Mouse (Mus musculus) neural tube, embryonic 13.5 days (tissue): ENCODE measurements around the gene Pet117. TPM values are rescaled to one million over a fixed set of nuclear protein-coding genes. Genes with fewer than 3 reads are reported as not detected.

Source experiments
- ATAC-seq: fragments of 200-750 bp; cut with Nextera tagmentation; 2 replicates; pipeline ENCODE4 v1.8.0; 2017; ENCODE audit warnings: low read depth, mild to moderate bottlenecking, moderate TSS enrichment, moderate library complexity
- H3K27ac ChIP-seq: fragments of 300-500 bp; sonication (generic); replicated peaks from 2 replicates; pipeline ENCODE4 v1.5.1; 2015; ENCODE audit warnings: moderate library complexity, mild to moderate bottlenecking, inconsistent platforms
- H3K27me3 ChIP-seq: fragments of 300-500 bp; sonication (generic); 2 replicates; pipeline ENCODE4 v1.6.1; 2015; ENCODE audit warnings: mild to moderate bottlenecking, inconsistent platforms
- H3K36me3 ChIP-seq: fragments of 300-500 bp; sonication (generic); 2 replicates; pipeline ENCODE4 v1.6.1; 2015; ENCODE audit warnings: mild to moderate bottlenecking, inconsistent platforms
- H3K4me1 ChIP-seq: fragments of 300-500 bp; sonication (generic); replicated peaks from 2 replicates; pipeline ENCODE4 v1.6.1; 2015; ENCODE audit warnings: inconsistent platforms
- H3K4me2 ChIP-seq: fragments of 300-500 bp; sonication (generic); 2 replicates; pipeline ENCODE4 v1.6.1; 2015; ENCODE audit warnings: inconsistent platforms, mild to moderate bottlenecking, moderate library complexity
- H3K4me3 ChIP-seq: fragments of 300-500 bp; sonication (generic); 2 replicates; pipeline ENCODE4 v1.5.1; 2015; ENCODE audit warnings: mild to moderate bottlenecking, inconsistent platforms
- H3K9ac ChIP-seq: fragments of 300-500 bp; sonication (generic); 2 replicates; pipeline ENCODE4 v1.6.1; 2015; ENCODE audit warnings: moderate library complexity, mild to moderate bottlenecking, inconsistent platforms
- H3K9me3 ChIP-seq: fragments of 300-500 bp; sonication (generic); 2 replicates; pipeline ENCODE4 v1.6.1; 2016; ENCODE audit warnings: inconsistent platforms
- WGBS: fragments of 180-500 bp; shearing (Covaris S2); methylation state at CpG from one replicate; pipeline ENCODE4 v1.1.7; 2015; 5-methylcytosine and 5-hydroxymethylcytosine counted together
- polyA plus RNA-seq: library from polyadenylated mRNA; unstranded; fragments of >200 nt; fragmentation: Nextera tagmentation; extraction: Ambion mirVana; gene quantifications from 2 replicates; pipeline ENCODE4 v1.2.1, GENCODE M21; 2015

Pet117 gene
- polyA plus RNA-seq, 1 experiment from 2014 or later, result 2.4 TPM

- 46% methylated on average over 3 of the region's 3 CpGs for WGBS
- no peak overlapping the region for H3K4me3 ChIP-seq
- H3K27me3 ChIP-seq, result no peaks in the 10 kb centered on the region
- ATAC-seq, result no peak
- no peak overlapping the region for H3K27ac ChIP-seq
- no peak overlapping the region for H3K4me2 ChIP-seq
- no peaks in the 10 kb centered on the region for H3K4me1 ChIP-seq
- H3K9me3 ChIP-seq, result no peaks in the 10 kb centered on the region
- H3K36me3 ChIP-seq, result peaks cover 72% of the 10 kb centered on the region
- no peak overlapping the region for H3K9ac ChIP-seq
Observed at GRCm38 (mm10) chr2:144388416-144388815, 19.6 kb downstream of the Pet117 start.

GRCm38 (mm10) chr2:144399531-144399930 is 30.7 kb downstream of the Pet117 start:
- Histone ChIP-seq H3K27ac (no peak overlapping the region), H3K36me3 (peaks cover 88% of the 10 kb centered on the region), H3K27me3 (no peaks in the 10 kb centered on the region), H3K9ac (no peak overlapping the region), H3K4me3 (no peak overlapping the region), H3K4me1 (no peaks in the 10 kb centered on the region), H3K9me3 (no peaks in the 10 kb centered on the region), H3K4me2 (no peak overlapping the region)
- 93% methylated on average over 4 of the region's 4 CpGs for WGBS
- no peak for ATAC-seq

GRCm38 (mm10) chr2:144400659-144401058 is 31.9 kb downstream of the Pet117 start:
- Histone ChIP-seq H3K27me3 (no peaks in the 10 kb centered on the region), H3K9me3 (no peaks in the 10 kb centered on the region), H3K4me3 (no peak overlapping the region), H3K4me1 (no peaks in the 10 kb centered on the region), H3K9ac (no peak overlapping the region), H3K4me2 (no peak overlapping the region), H3K36me3 (peaks cover 87% of the 10 kb centered on the region), H3K27ac (no peak overlapping the region)
- ATAC-seq, result no peak
- WGBS, result 96% methylated on average over 6 of the region's 6 CpGs

DNA sequence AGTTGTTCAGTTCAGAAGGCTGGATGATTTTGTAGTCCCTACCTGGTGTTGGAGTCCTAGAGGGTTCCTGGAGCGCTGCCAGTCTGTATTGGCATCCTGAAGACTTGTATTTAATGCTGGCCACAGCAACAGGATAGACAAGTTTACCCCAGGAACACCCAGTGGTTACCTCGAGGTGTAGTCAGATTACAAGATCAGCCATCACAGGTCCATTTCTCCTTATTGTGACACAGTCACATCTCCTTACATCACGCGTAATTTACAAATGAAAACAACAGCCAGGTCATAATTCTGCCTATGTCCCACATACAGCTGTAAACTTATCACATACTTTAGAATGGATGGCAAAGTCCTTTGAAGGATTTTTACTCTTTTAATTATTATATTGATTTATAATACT is 40.2 kb downstream of the Pet117 start:
- Histone ChIP-seq H3K4me1 (no peaks in the 10 kb centered on the region), H3K27ac (no peak overlapping the region), H3K9ac (no peak overlapping the region), H3K4me2 (no peak overlapping the region), H3K36me3 (peaks cover 60% of the 10 kb centered on the region), H3K9me3 (no peaks in the 10 kb centered on the region), H3K4me3 (no peak overlapping the region), H3K27me3 (no peaks in the 10 kb centered on the region)
- ATAC-seq, result no peak
- 93% methylated on average over 4 of the region's 4 CpGs for WGBS

GRCm38 (mm10) chr2:144410603-144411002 is 41.8 kb downstream of the Pet117 start:
- Histone ChIP-seq H3K27me3 (no peaks in the 10 kb centered on the region), H3K4me2 (no peak overlapping the region), H3K9ac (no peak overlapping the region), H3K4me3 (no peak overlapping the region), H3K27ac (no peak overlapping the region), H3K4me1 (no peaks in the 10 kb centered on the region), H3K36me3 (peaks cover 60% of the 10 kb centered on the region), H3K9me3 (no peaks in the 10 kb centered on the region)
- ATAC-seq, result no peak
- 60% methylated on average over 3 of the region's 3 CpGs for WGBS

DNA sequence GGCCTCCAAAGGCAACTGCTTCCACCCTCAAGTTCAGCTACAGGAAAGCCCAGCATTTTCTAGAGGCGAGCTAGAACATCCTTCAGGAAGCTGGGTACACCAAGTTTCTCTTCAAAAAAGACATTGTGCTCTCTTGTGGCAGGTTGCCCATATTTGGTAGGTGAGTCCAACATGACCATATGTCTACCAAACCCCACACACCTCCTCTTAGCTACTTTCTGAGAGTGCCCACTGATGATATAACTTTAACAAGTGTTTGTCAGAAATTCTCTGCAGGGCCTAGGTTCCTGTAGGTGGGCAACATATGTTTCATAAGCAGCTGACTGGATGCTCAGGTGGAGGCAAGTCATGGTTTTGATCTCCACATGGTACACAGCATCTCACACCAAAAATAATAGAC is 45.9 kb downstream of the Pet117 start:
- peaks cover 7% of the 10 kb centered on the region for H3K4me1 ChIP-seq
- H3K36me3 ChIP-seq, result peaks cover 25% of the 10 kb centered on the region
- no peaks in the 10 kb centered on the region for H3K9me3 ChIP-seq
- no peak overlapping the region for H3K4me2 ChIP-seq
- H3K4me3 ChIP-seq, result no peak overlapping the region
- H3K9ac ChIP-seq, result no peak overlapping the region
- 100% methylated on average over 1 of the region's 1 CpGs for WGBS
- no peak overlapping the region for H3K27ac ChIP-seq
- no peak for ATAC-seq
- H3K27me3 ChIP-seq, result no peaks in the 10 kb centered on the region

DNA sequence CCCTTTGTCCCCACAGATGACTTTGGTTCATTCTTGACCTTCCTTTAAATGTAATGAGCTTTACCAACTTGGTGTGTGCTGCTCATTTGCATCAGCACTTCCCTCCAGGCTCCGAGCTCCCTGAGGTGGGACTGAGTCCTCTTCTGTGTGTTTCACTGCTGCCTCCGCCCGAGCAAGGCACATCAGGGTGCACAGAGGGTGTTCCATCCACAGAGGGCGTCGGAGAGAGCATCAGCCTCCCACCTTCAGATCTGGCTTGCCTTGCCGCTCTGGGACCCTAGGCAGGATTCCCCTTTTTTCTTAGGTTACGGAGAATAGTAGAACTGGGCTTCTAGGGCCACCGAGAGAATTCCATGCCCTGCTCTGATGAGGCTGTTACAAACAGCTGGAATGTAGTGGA is 48.1 kb downstream of the Pet117 start:
- no peak for ATAC-seq
- Histone ChIP-seq H3K9me3 (no peaks in the 10 kb centered on the region), H3K4me3 (no peak overlapping the region), H3K36me3 (0 out of 2 replicates have a peak, but pooled peaks cover 13% of the 10 kb centered on the region), H3K27ac (no peak overlapping the region), H3K9ac (no peak overlapping the region), H3K27me3 (no peaks in the 10 kb centered on the region), H3K4me2 (no peak overlapping the region), H3K4me1 (peaks cover 7% of the 10 kb centered on the region)
- WGBS, result 52% methylated on average over 8 of the region's 8 CpGs

DNA sequence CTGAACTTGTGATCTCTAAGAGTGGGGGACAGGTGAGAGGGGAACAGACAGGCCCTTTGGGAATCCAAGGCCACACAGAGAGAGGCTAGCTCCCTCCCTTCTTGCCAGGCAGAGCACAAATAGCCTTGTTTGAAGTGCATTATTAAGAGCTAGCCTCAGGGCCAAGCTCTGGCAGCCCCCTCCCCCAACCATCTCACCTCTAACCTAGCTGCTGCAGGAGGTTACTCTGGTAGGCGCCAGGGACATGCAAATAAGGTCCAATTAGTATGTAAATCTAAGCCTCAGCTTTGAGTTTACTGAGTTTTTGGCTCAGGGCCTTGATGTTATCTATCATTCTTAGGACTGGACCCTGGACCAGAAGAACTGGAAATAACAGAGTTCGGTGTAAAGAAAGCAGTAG is 49.3 kb downstream of the Pet117 start:
- Histone ChIP-seq H3K9ac (no peak overlapping the region), H3K4me3 (no peak overlapping the region), H3K36me3 (0 out of 2 replicates have a peak, but pooled peaks cover 13% of the 10 kb centered on the region), H3K4me1 (peaks cover 7% of the 10 kb centered on the region), H3K4me2 (no peak overlapping the region), H3K9me3 (no peaks in the 10 kb centered on the region), H3K27ac (no peak overlapping the region), H3K27me3 (no peaks in the 10 kb centered on the region)
- ATAC-seq, result peak; percentile 13; the same call in 1 of the 2 replicates
- WGBS, result 26% methylated on average over 2 of the region's 2 CpGs

DNA sequence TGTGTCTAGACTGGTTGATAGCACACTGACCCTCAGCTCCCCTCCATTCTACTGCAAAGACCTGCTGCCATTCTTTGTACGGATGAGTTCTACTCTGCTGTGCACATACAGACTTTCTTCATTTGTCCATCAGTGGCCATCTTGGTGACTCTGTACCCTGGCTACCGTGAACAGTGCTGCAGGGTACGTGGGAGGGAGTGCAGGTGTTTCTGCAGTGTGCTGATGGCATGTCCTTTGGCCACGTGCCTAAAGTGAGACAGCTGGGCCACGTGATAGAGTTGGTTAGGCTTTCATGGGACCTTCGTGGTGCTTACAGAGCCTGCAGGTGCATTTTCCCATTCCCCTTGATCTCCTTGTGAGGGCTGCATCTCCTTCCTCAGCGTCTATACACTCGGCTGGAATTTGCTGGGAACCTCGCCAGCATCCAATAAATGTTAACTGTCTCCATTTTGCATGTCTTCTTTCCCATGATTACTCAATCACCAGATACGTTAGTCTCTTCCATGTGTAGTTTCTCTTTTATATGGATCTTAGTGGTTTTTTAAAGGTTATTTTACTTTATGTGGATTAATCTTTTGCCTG is 53.4 kb downstream of the Pet117 start:
- 74% methylated on average over 10 of the region's 10 CpGs for WGBS
- Histone ChIP-seq H3K4me2 (no peak overlapping the region), H3K27me3 (no peaks in the 10 kb centered on the region), H3K36me3 (no peaks in the 10 kb centered on the region), H3K27ac (no peak overlapping the region), H3K9me3 (no peaks in the 10 kb centered on the region), H3K4me3 (no peak overlapping the region), H3K9ac (no peak overlapping the region), H3K4me1 (peaks cover 7% of the 10 kb centered on the region)
- ATAC-seq, result no peak

Other genes starting within 250 kb of the Pet117 start
- gene Mgme1, start 98.3 kb upstream of the Pet117 start, polyA plus RNA-seq, result 11.4 and 12.0 TPM in 2 replicates
- 76.1 and 79.7 TPM in 2 replicates for gene Snx5, start 98.1 kb upstream of the Pet117 start, polyA plus RNA-seq
- 0.21 TPM in 1 of 2 replicates, not detected in the other for gene Ovol2, start 36.9 kb upstream of the Pet117 start, polyA plus RNA-seq
- 27.5 and 31.1 TPM in 2 replicates for gene Kat14, start within 50 bp of the Pet117 start, polyA plus RNA-seq
- 9.7 and 12.9 TPM in 2 replicates for gene Dzank1, start 158.4 kb downstream of the Pet117 start, polyA plus RNA-seq
- gene Polr3f, start 158.7 kb downstream of the Pet117 start, polyA plus RNA-seq, result 27.4 and 28.4 TPM in 2 replicates
- 62.1 and 64.9 TPM in 2 replicates for gene Rbbp9, start 181.9 kb downstream of the Pet117 start, polyA plus RNA-seq
- gene Sec23b, start 187.2 kb downstream of the Pet117 start, polyA plus RNA-seq, result 75.2 and 75.6 TPM in 2 replicates
- gene Smim26, start 225.1 kb downstream of the Pet117 start, polyA plus RNA-seq, result 59.4 and 68.3 TPM in 2 replicates
- 77.0 and 88.7 TPM in 2 replicates for gene Dtd1, start 230.9 kb downstream of the Pet117 start, polyA plus RNA-seq